Mouse (Mus musculus): Measurements from ENCODE around the gene Stk11ip.

GRCm38 (mm10) chr1:75581936-75582624, 60.8 kb downstream of the Stk11ip start:
- TF ChIP-seq CTCF (IDR thresholded peaks at IDR 0.05; ENCODE audit: insufficient read depth, low read length) (no peak), POLR2A (IDR thresholded peaks at IDR 0.05; ENCODE audit: borderline replicate concordance, extremely low read depth, low read depth, low read length) (no peak)
